Mouse (Mus musculus): ENCODE results near the gene Gm12216. TPM values are rescaled to one million over a fixed set of nuclear protein-coding genes. Genes with fewer than 3 reads are reported as not detected.

Gene Gm12216
- total RNA-seq, 2 experiments from 2014 or later = 4.3 to 9.1 TPM

DNA sequence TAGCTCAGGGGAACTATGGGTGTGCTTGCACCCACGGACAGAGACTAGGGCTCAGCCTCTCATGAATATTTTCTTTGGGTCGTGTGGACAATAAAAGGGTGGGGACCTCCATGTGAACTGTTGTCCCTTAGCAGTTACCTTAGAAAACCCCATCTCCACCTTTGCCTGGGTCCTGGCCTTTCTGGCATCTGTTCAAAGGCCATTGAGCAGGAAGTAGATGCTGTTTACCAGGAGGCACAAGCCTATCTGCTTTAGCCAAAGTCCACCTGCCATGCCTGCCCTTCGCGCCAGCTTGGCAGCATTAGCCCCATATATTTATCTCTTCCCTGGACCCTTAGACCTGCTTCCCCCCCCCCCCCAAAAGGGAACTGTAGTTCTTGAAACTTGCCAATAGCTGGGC is 101.4 kb downstream of the Gm12216 start:
- no peak for DNase-seq (ENCODE audit: extremely low spot score in 1 of 2, low spot score in 1 of 2)

DNA sequence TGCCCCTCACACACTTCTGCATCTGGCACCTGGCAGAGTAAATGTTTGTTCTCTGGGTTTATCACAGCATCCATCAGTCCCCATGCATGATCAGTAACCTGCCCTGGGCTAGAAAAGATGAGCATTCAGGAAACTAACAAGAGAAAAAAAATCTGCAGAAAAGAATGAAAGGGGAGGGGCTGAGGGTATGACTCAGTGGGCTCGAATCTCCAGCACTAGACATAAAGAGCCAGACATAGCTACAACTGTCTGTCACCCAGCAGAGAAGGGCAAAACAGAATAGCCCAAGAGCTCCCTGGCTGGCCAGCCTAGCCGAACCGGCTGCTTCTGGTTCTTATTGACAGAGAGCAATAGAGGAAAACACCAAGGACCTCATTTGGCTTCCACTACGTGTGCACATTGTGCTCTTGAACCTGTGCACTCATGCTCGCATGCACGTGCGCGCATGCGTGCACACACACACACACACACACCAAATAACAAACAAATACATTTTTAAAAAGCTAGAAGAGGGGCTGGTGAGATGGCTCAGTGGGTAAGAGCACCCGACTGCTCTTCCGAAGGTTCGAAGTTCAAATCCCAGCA is 104.0 kb downstream of the Gm12216 start:
- DNase-seq (ENCODE audit: extremely low spot score in 1 of 2, low spot score in 1 of 2) = no peak

DNA sequence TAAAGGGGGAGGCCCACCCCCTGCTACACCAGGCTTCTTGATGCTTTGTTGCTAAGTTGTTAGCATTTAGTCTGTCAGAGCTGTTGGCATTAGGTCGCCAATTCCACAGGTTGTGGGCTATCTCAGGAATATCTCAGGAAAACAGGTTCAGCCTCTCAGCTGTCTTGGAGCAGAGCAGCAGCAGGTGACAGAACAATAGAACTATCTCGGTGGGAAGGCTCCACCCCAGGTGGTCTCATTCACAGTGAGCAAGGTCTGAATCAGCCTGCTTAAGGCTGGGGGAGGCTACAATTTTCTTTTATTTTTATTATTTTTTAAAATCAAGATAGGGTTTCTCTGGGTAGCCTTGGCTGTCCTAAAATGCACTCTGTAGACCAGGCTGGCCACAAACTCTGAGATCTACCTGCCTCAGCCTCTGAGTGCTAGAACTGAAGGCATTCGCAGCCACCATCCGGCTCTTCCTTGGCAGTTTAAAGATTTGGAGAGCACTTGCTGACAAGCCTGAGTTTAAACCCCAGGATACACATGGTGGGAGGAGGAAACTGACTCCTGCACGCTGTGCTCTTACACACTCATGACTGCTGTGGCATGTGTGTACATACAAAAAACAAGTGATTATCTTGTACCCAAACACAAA is 109.2 kb downstream of the Gm12216 start:
- DNase-seq (ENCODE audit: extremely low spot score in 1 of 2, low spot score in 1 of 2) = no peak

- DNase-seq (ENCODE audit: extremely low spot score in 1 of 2, low spot score in 1 of 2) = no peak
These were observed 109.8 kb downstream of the Gm12216 start for GRCm38 (mm10) chr11:53749306-53749705.

GRCm38 (mm10) chr11:53748614-53749013 is 110.4 kb downstream of the Gm12216 start:
- no peak for DNase-seq (ENCODE audit: extremely low spot score in 1 of 2, low spot score in 1 of 2)

GRCm38 (mm10) chr11:53747985-53748384 is 111.1 kb downstream of the Gm12216 start:
- no peak for DNase-seq (ENCODE audit: extremely low spot score in 1 of 2, low spot score in 1 of 2)

GRCm38 (mm10) chr11:53745260-53745659 is 113.8 kb downstream of the Gm12216 start:
- no peak for DNase-seq (ENCODE audit: extremely low spot score in 1 of 2, low spot score in 1 of 2)

GRCm38 (mm10) chr11:53742353-53742752 is 116.7 kb downstream of the Gm12216 start:
- DNase-seq (ENCODE audit: extremely low spot score in 1 of 2, low spot score in 1 of 2) = no peak

DNA sequence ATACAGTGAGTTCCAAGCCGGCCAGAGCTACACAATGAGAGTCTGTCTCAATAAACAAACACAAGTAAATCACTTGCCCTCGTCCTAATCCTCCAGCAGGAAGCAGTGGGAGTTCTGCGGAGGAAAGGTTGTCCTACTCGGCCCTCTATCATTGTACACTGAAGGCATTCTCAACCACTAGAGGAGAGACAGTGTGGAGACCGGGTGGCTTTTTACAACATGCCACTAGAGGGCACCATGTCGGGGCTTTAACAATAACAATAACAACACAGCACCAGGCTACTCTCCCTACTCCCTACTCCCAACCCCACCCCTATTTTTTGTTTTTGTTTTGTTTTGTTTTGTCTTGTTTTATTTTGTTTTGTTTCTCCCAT is 121.5 kb downstream of the Gm12216 start:
- DNase-seq (ENCODE audit: extremely low spot score in 1 of 2, low spot score in 1 of 2) = peak in 1 of 2 experiments; percentile 49

GRCm38 (mm10) chr11:53736771-53737572 is 122.1 kb downstream of the Gm12216 start:
- peak; percentile 44 to 70 for DNase-seq (ENCODE audit: extremely low spot score in 1 of 2, low spot score in 1 of 2)

DNA sequence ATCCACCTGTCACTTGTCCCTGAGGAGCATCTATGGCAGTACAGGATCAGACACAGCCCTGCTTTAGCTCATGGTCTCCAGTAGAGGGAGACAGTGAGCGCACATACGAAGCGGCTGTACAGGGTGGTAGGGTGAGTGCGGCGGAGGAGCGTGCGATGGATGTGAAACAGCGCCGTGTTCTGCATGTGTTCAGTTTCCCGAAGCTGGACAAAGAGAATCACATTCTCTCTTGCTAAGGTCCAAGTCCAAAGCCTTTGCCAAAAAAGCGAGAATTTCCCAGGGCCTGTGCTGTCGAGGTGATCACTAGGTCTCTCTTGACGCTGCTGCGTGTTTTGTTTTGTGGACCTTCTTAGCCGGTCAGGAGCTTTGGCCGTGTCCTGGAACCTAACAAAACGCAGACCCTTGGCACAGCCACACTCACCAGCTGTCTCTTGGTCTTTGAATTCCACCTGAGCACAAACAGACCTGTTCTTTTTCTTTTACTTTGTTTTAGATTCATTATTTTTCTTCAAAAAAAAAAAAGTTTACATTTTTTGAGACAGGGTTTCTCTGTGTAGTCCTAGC is 123.3 kb downstream of the Gm12216 start:
- peak; percentile 17 to 40 for DNase-seq (ENCODE audit: extremely low spot score in 1 of 2, low spot score in 1 of 2)

DNA sequence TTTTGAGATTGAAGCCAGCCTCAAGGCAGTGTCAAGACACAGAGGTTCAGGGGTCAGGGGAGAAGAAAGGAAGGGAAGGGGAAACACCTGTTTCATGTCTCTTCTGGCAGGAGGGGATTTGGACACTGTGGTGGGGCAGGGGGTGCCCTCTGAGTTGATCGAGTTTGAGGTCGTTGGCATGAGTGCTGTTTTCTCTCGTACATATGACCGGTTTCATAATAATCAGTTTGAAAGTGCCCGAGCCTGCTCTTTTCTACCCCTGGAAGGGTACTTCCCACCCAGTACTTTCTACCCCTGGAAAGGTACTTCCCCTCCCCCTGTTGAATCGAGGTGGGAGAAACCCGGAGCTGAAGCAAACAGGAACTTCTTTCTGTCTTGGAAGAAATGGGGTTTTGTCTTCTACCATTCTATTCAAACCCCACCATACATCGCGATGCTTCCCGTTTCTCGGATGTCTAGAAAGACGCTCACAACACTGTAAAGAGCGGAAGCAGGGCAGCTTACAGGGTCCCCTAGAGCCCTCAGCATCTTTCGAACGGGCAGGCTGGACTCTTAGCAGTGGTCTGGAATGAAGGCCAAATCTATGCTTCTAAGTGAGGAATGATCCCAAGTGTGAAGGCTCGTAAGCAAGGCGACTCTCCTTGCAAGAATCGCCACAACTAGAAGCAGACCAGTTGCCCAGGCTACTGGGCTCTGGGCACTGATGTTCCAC is 123.9 kb downstream of the Gm12216 start:
- DNase-seq (ENCODE audit: extremely low spot score in 1 of 2, low spot score in 1 of 2) = no peak

GRCm38 (mm10) chr11:53734431-53734830 is 124.6 kb downstream of the Gm12216 start:
- no peak for DNase-seq (ENCODE audit: extremely low spot score in 1 of 2, low spot score in 1 of 2)

DNA sequence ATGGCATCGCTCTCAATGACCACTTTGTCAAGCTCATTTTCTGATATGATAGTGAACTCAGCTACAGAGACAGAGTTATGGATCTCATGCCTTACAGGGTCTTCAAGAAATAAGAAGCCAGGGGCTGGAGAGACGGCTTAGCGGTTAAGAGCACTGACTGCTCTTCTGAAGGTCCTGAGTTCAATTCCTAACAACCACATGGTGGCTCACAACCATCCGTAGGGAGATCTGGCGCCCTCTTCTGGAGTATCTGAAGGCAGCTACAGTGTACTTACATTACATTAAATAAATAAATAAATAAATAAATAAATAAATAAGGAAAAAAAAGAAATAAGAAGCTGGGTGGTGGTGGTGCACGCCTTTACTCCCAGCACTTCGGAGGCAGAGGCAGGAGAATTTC is 125.2 kb downstream of the Gm12216 start:
- DNase-seq (ENCODE audit: extremely low spot score in 1 of 2, low spot score in 1 of 2) = no peak

Small RNAs within 50 kb of the gene (microRNA-seq; reads per million reads assigned to microRNA genes)
- gene Mir7671 = 0 reads per million in 2 experiments

Other genes with a start within 250 kb of the Gm12216 start
- not detected for gene Il4, start 240.6 kb downstream of the Gm12216 start, total RNA-seq (2021)
- gene Il13, start 224.6 kb downstream of the Gm12216 start, total RNA-seq (2021) = not detected
- gene Rad50, start 151.9 kb downstream of the Gm12216 start, total RNA-seq (2021) = 10 to 100 TPM; 10.7 to 13.0 TPM
- not detected for gene Il5, start 138.5 kb downstream of the Gm12216 start, total RNA-seq (2021)
- gene Irf1, start 89.2 kb downstream of the Gm12216 start, total RNA-seq (2021) = 1 to 10 TPM; 7.6 to 7.7 TPM
- gene Gm17334, start 86.1 kb downstream of the Gm12216 start, total RNA-seq (2021) = 1 to 10 TPM; 1.0 to 1.8 TPM
- 10 to 100 TPM in 1 of 2 experiments, 1 to 10 TPM in 1; 9.9 to 14.4 TPM for gene Slc22a5, start 32.4 kb upstream of the Gm12216 start, total RNA-seq (2021)
- gene Slc22a21, start 121.1 kb upstream of the Gm12216 start, total RNA-seq (2021) = 1 to 10 TPM; 1.4 to 1.8 TPM
- gene Slc22a4, start 168.8 kb upstream of the Gm12216 start, total RNA-seq (2021) = 1 to 10 TPM; 4.8 to 7.2 TPM
- 10 to 100 TPM; 15.7 TPM for gene Pdlim4, start 209.8 kb upstream of the Gm12216 start, total RNA-seq (2021)
- gene P4ha2, start 240.8 kb upstream of the Gm12216 start, total RNA-seq (2021) = 10 to 100 TPM; 15.2 to 22.4 TPM